28 mouse cellular contexts compared by ENCODE assay signal in the genomic region with DNA sequence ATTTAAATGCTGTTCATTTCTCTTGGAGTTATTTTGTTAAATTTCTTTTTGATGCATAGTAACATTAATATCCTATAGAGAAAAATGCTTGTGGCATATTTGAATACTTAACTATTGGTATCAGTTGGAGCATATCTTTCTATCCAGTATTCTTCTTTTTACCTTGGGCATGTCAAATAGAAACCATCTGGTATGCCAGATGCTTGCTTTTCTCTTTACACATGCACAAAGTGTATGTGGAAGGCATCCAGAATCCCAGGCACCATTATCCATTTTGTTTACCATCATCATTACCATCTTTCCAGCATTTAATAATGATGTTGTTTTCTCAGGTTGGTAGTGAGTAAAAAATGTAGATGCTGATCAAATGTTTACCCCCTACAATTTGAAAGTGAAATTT.
A peak's percentile ranks its signal among the peaks of the same experiment; 100 is the strongest.
DNase-seq lines count a peak whose midpoint lies in the region; ATAC-seq lines count a peak whose summit lies in the region.
"Had no signal": no experiment of that assay in that cellular context is flagged by ENCODE, and none has a peak within 500 bp of the region (broad histone marks: within the 10 kb centered on the region; RNA-seq: fewer than 3 reads in every experiment).

No protein-coding gene starts in this region.

- H3K4me1 ChIP-seq in hindbrain, embryonic 14.5 days (replicated peaks; ENCODE audit: control insufficient read depth, insufficient read depth, low read length): no peaks in the 10 kb centered on the region
- H3K4me1 ChIP-seq in hindbrain, embryonic 11.5 days (replicated peaks; ENCODE audit: control insufficient read depth, insufficient read depth, low read length): no peaks in the 10 kb centered on the region
- H3K4me1 ChIP-seq: embryonic facial prominence, embryonic 13.5 days; heart, embryonic 10.5 days; heart, embryonic 15.5 days; limb, embryonic 12.5 days; liver, embryonic 15.5 days; stomach, embryonic 15.5 days had no signal

- no peak for ATAC-seq in hindbrain, embryonic 14.5 days (ENCODE audit: low FRiP score)
- ATAC-seq in hindbrain, embryonic 11.5 days (ENCODE audit: low FRiP score): no peak
- ATAC-seq: intestine, embryonic 16.5 days had no signal

- H3K27ac ChIP-seq in hindbrain, embryonic 14.5 days: no peak overlapping the region
- no peak overlapping the region for H3K27ac ChIP-seq in hindbrain, embryonic 11.5 days (ENCODE audit: low read depth, low read length)
- H3K27ac ChIP-seq: embryonic facial prominence, embryonic 13.5 days; heart, embryonic 10.5 days; heart, embryonic 15.5 days; kidney, postnatal 0 days; left cerebral cortex, adult 2 months; limb, embryonic 12.5 days; liver, embryonic 15.5 days; stomach, embryonic 15.5 days had no signal

- DNase-seq in cerebellum, postnatal 14 days: peak; percentile 2 to 41
- DNase-seq in cerebellum, adult 9-11 months: no peak
- peak; percentile 52 for DNase-seq in hindbrain, embryonic 14.5 days (ENCODE audit: low spot score)
- no peak for DNase-seq in hindbrain, embryonic 11.5 days (ENCODE audit: low spot score)
- DNase-seq in layer of hippocampus, adult 8-10 months (ENCODE audit: low spot score in 2 of 2): peak; percentile 4 to 6
- no peak for DNase-seq in layer of hippocampus, postnatal 10 days (ENCODE audit: low spot score in 2 of 2)
- peak; percentile 17 for DNase-seq in telencephalon, adult 2 months (ENCODE audit: low read depth, low spot score)
- no peak for DNase-seq in kidney, postnatal 25 days
- DNase-seq: adrenal gland, adult 8-10 months; cerebellum, adult 18-20 months; gastrocnemius, postnatal 25 days; heart, adult 11 months; kidney, adult 8-10 months; lung, embryonic 14.5 days; lung, postnatal 14 days; midbrain, embryonic 14.5 days; right cerebral cortex, postnatal 25 days; thymus, postnatal 14 days had no signal

- no peaks in the 10 kb centered on the region for H3K27me3 ChIP-seq in hindbrain, embryonic 14.5 days (ENCODE audit: control insufficient read depth, insufficient read depth, low read length)
- no peaks in the 10 kb centered on the region for H3K27me3 ChIP-seq in hindbrain, embryonic 11.5 days (ENCODE audit: control insufficient read depth, insufficient read depth, low read length)
- H3K27me3 ChIP-seq: embryonic facial prominence, embryonic 13.5 days; heart, embryonic 15.5 days; limb, embryonic 12.5 days; liver, embryonic 15.5 days; stomach, embryonic 15.5 days had no signal

- no peak overlapping the region for H3K4me2 ChIP-seq in hindbrain, embryonic 14.5 days (replicated peaks)
- H3K4me2 ChIP-seq in hindbrain, embryonic 11.5 days (replicated peaks; ENCODE audit: low read depth, low read length): no peak overlapping the region
- H3K4me2 ChIP-seq: embryonic facial prominence, embryonic 13.5 days; heart, embryonic 15.5 days; limb, embryonic 12.5 days; liver, embryonic 15.5 days; lung, embryonic 14.5 days; stomach, embryonic 15.5 days had no signal

- H3K9ac ChIP-seq in hindbrain, embryonic 14.5 days: no peak overlapping the region
- no peak overlapping the region for H3K9ac ChIP-seq in hindbrain, embryonic 11.5 days (ENCODE audit: low read depth, low read length)
- H3K9ac ChIP-seq: embryonic facial prominence, embryonic 13.5 days; heart, embryonic 15.5 days; limb, embryonic 12.5 days; liver, embryonic 15.5 days; lung, embryonic 14.5 days; stomach, embryonic 15.5 days had no signal

- H3K9me3 ChIP-seq in hindbrain, embryonic 14.5 days (ENCODE audit: control insufficient read depth, low read length): no peaks in the 10 kb centered on the region
- H3K9me3 ChIP-seq in hindbrain, embryonic 11.5 days (ENCODE audit: control insufficient read depth, low read length): no peaks in the 10 kb centered on the region
- H3K9me3 ChIP-seq: embryonic facial prominence, embryonic 13.5 days; G1E; heart, embryonic 10.5 days; heart, embryonic 15.5 days; limb, embryonic 12.5 days; liver, embryonic 15.5 days; stomach, embryonic 15.5 days had no signal

- H3K36me3 ChIP-seq in hindbrain, embryonic 14.5 days (replicated peaks; ENCODE audit: control insufficient read depth, insufficient read depth): no peaks in the 10 kb centered on the region
- no peaks in the 10 kb centered on the region for H3K36me3 ChIP-seq in hindbrain, embryonic 11.5 days (ENCODE audit: control insufficient read depth, insufficient read depth, low read length)
- H3K36me3 ChIP-seq: embryonic facial prominence, embryonic 13.5 days; G1E; heart, embryonic 10.5 days; heart, embryonic 15.5 days; limb, embryonic 12.5 days; liver, embryonic 15.5 days; stomach, embryonic 15.5 days had no signal

- H3K4me3 ChIP-seq in hindbrain, embryonic 14.5 days (replicated peaks; ENCODE audit: low read length): no peak overlapping the region
- no peak overlapping the region for H3K4me3 ChIP-seq in hindbrain, embryonic 11.5 days (ENCODE audit: low read depth, low read length)
- H3K4me3 ChIP-seq: embryonic facial prominence, embryonic 13.5 days; heart, embryonic 10.5 days; heart, embryonic 15.5 days; left cerebral cortex, adult 2 months; limb, embryonic 12.5 days; liver, embryonic 15.5 days; stomach, embryonic 15.5 days had no signal

Comparison
In these comparisons a context has a peak if more than half of its experiments do, and no peak if none do; other contexts are left out.
1. DNase-seq: peak in cerebellum, postnatal 14 days (2 of 2), hindbrain, embryonic 14.5 days (single experiment), layer of hippocampus, adult 8-10 months (2 of 2) and telencephalon, adult 2 months (single experiment); none in cerebellum, adult 9-11 months (single experiment), hindbrain, embryonic 11.5 days (single experiment), layer of hippocampus, postnatal 10 days (0 of 2) and kidney, postnatal 25 days (0 of 2).